Mouse (Mus musculus): ENCODE measurements at regions not wholly inside any gene's neighbourhood (a gene's known extent, or its start where the extent isn't known, plus 50 kb on each side); places are given as distances from the start of the nearest gene placed in this dataset.

DNA sequence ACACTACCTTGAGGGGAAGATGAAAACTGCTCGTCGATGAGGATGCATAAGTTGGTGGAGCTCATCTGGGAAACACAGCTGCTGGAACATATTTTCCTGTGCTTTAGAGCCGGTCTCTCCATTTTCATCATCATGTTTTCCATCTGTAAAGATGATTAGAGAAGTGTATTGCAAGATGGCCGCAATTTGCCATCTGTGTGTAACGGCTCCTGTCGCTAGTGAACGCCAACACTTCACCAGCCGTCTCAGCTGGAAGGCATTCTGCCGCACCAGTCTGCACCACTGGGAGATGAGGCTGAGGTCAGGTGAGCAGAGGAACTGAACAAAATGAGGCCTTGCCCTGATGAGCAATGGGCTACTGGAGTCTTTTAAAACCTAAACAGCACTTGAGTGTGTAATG, 57.4 kb downstream of the Gm21962 start:
- Histone ChIP-seq H3K4me3 (no peak overlapping the region), H3K27ac (no peak overlapping the region), H3K4me1 (peaks cover 6% of the 10 kb centered on the region), H3K36me3 (no peaks in the 10 kb centered on the region), H3K9me3 (replicated peaks) (no peaks in the 10 kb centered on the region), H3K27me3 (ENCODE audit: low read depth, poor library complexity, severe bottlenecking) (no peaks in the 10 kb centered on the region)
- 91% methylated on average over 9 of the region's 9 CpGs for WGBS
- no peak for DNase-seq (ENCODE audit: low spot score)

DNA sequence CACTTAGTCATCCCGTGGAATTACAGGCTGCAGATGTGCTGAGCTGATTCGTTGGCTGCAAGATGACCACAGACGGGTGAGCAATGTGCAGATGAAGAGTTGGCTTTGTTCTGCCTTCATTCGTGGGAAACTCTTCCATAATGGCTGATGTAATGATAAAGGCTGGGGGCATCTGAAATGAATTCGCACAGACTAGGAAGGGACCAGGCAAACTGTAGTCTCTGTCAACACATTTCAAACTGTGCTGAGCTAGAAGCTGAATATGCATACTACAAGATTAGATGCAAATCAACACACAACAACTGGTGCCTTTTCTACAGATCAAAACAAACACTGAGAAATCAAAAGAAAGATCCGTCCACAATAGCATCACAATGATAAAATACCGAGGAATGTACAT, 58.1 kb downstream of the Gm21962 start:
- H3K4me1 ChIP-seq = peaks cover 6% of the 10 kb centered on the region
- no peaks in the 10 kb centered on the region for H3K9me3 ChIP-seq (replicated peaks)
- WGBS = 91% methylated on average over 7 of the region's 7 CpGs

DNA sequence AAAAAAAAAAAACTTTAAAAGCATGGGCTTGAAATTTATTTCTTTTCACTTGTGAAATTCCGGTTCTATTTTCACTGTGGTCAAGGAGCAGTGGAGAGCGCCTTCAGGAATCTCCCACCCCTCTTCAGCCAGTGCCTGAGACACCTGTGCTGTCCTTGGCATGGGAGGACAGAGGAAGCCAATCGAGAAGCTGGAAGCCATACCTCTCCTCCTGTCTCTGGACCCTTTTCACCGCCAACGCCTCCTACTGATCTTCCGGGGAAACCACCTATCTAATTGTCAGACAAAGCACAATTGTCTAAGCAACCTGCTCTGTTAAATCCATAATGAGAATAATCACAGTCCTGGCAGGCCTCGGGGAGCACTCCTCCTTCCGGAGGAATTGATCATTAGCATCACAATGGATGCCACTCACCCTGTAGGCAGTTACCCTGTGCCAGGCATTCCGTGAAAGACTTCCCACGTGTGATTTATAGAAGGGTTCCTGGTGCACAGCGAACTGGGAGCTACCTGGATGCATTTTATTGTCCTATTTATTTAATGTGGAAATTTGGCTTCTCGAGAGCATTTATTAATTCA, 66.0 kb downstream of the Gm21962 start:
- DNase-seq (ENCODE audit: low spot score) = no peak
- Histone ChIP-seq H3K9me3 (replicated peaks) (no peaks in the 10 kb centered on the region), H3K4me1 (no peaks in the 10 kb centered on the region), H3K27ac (no peak overlapping the region), H3K4me3 (no peak overlapping the region), H3K27me3 (ENCODE audit: low read depth, poor library complexity, severe bottlenecking) (no peaks in the 10 kb centered on the region), H3K36me3 (no peaks in the 10 kb centered on the region)
- 66% methylated on average over 12 of the region's 12 CpGs for WGBS

More for the DNA sequence above, 58.1 kb downstream of the Gm21962 start:
- H3K36me3 ChIP-seq = no peaks in the 10 kb centered on the region
- H3K4me3 ChIP-seq = no peak overlapping the region
- no peak overlapping the region for H3K27ac ChIP-seq
- no peak for DNase-seq (ENCODE audit: low spot score)
- H3K27me3 ChIP-seq (ENCODE audit: low read depth, poor library complexity, severe bottlenecking) = no peaks in the 10 kb centered on the region

DNA sequence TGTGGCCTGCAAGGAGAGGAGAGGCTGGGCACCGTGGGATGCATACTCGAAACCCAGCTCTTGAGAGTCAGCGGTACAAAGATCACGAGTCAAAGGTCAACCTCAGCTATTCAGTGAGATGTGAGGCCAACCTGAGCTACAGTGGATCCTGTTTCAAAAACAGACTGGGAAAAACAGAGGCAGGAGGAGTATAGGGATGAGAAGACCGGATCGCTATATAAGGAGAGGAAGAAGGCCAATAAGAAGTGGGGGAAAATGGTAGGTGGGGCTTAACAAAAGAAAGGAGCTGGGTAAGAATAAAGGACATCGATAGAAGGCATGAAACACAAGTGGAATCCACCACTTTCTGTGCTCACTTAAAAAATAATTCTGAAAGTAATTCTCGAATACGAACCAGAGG, 70.2 kb downstream of the Gm21962 start:
- H3K9me3 ChIP-seq (replicated peaks) = no peaks in the 10 kb centered on the region
- no peaks in the 10 kb centered on the region for H3K27me3 ChIP-seq (ENCODE audit: low read depth, poor library complexity, severe bottlenecking)
- 85% methylated on average over 9 of the region's 9 CpGs for WGBS
- H3K27ac ChIP-seq = no peak overlapping the region
- no peak overlapping the region for H3K4me3 ChIP-seq
- no peaks in the 10 kb centered on the region for H3K4me1 ChIP-seq
- DNase-seq (ENCODE audit: low spot score) = no peak
- no peaks in the 10 kb centered on the region for H3K36me3 ChIP-seq

DNA sequence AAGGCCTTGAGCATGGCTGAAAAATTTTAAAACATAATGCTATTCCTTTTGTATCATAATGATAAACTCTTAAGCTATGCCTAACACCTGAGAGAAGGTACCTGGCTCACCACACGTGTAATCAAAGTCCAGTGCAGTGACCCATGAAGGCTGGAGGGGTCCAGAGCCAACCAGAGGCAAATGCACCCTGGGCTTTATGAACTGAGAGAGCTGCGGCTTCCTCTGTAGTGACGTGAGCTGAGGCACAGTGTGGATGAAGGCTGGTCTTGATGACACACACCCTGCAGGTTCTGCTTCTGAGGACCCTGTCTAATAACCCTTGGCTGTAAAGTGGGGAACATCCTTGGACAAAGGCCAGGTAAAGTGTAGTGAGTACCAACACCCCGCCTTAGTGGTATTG, 70.8 kb downstream of the Gm21962 start:
- H3K36me3 ChIP-seq = no peaks in the 10 kb centered on the region
- H3K4me1 ChIP-seq = no peaks in the 10 kb centered on the region
- no peak overlapping the region for H3K4me3 ChIP-seq
- no peak for DNase-seq (ENCODE audit: low spot score)
- H3K9me3 ChIP-seq (replicated peaks) = no peaks in the 10 kb centered on the region
- 79% methylated on average over 4 of the region's 4 CpGs for WGBS
- H3K27ac ChIP-seq = no peak overlapping the region
- H3K27me3 ChIP-seq (ENCODE audit: low read depth, poor library complexity, severe bottlenecking) = no peaks in the 10 kb centered on the region

DNA sequence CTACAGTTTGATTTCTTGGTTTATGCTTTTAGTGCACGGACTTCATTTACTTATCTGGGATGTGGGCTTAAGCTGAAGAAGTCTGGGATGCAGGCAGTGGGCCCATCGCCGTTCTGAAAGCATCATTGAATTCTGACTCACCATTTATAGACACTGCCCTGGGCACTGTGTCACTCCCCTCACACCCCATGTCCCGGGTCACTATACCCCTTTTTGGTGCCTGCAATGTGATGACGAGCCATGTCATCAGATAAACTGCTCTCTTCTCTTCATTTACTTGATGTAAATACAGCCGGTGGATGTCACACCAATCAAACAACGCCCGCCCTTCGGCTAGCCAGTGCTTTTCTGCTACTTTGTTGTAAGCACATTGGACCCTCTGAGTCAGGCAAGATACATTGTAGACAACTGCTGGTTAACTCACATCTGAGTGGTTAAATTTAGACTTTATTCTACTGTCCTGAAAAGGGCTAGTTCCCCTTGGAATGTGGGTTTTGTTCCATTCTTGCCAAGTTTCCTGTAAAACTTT, 80.5 kb downstream of the Gm21962 start:
- 89% methylated on average over 9 of the region's 9 CpGs for WGBS
- no peak for DNase-seq (ENCODE audit: low spot score)

DNA sequence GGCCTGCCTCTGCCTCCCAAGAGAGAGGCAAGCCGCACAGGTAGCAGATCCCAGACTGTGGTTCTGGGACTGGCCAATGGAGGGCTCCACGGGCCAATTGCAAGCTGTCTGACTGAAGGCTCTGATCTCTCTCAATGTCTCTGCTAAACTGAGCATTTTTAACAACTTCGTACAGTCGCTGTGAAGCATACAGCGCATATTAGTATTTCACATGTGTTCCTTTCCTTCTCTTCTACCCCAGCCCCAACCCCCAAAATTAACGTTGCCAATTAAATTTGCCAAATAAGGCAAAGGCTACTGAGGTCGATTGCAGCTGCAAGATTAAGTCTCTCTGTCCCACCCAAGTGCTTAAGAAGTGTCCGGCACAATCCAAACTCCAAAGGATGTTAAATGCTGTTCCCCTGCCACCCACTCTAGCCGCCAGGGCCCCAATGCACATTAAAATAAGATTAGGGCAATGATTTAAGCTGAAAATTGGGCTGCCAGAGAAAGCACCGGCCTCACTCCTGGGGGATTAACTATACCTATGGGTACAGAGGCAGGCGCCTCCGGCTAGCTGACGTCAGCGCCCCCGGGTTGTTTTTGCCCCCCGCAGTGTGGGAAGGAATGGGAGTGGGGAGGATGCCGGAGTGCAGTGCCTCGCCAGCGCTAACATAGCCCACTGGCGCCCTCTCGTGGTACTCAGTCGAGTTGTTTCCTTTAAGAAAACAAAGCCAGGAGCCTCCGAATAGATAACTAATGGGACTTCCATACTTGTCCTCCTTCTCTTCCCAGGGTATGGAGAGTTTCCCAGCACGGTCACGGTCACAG, 81.3 kb downstream of the Gm21962 start:
- Histone ChIP-seq H3K27me3 (ENCODE audit: low read depth, poor library complexity, severe bottlenecking) (no peaks in the 10 kb centered on the region), H3K4me3 (peak overlapping the region; percentile 32), H3K9me3 (replicated peaks) (no peaks in the 10 kb centered on the region), H3K36me3 (no peaks in the 10 kb centered on the region), H3K4me1 (peaks cover 13% of the 10 kb centered on the region), H3K27ac (peak overlapping the region; percentile 80)
- peak; percentile 93 for DNase-seq (ENCODE audit: low spot score)
- 21% methylated on average over 25 of the region's 25 CpGs for whole genome bisulfite sequencing

More for the DNA sequence above, 80.5 kb downstream of the Gm21962 start:
- Histone ChIP-seq H3K4me1 (peaks cover 13% of the 10 kb centered on the region), H3K4me3 (no peak overlapping the region), H3K36me3 (no peaks in the 10 kb centered on the region), H3K27me3 (ENCODE audit: low read depth, poor library complexity, severe bottlenecking) (no peaks in the 10 kb centered on the region), H3K9me3 (replicated peaks) (no peaks in the 10 kb centered on the region), H3K27ac (no peak overlapping the region)

DNA sequence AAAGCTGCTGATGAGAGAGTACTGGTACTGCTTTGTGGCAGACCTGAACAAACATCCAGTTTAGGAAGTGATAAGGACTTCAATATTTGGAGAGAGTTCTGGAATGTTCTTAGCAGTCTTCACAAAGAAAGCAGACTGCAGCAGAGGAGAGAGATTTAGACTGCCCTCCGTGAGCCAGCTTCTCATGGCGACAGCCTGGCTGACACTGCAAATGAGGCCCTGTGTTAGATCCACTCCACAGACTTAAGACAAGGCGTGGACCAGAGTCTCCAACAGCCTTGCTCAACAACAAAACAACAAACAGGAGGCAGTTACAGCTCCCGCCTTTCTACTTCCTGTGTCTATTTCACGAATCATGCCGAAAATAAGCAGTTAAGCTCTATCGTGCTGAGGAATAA, 81.9 kb downstream of the Gm21962 start:
- 68% methylated on average over 7 of the region's 7 CpGs for WGBS
- no peak for DNase-seq (ENCODE audit: low spot score)
- Histone ChIP-seq H3K9me3 (replicated peaks) (no peaks in the 10 kb centered on the region), H3K4me3 (no peak overlapping the region), H3K27me3 (ENCODE audit: low read depth, poor library complexity, severe bottlenecking) (no peaks in the 10 kb centered on the region), H3K27ac (peak overlapping the region; percentile 80), H3K4me1 (peaks cover 13% of the 10 kb centered on the region), H3K36me3 (no peaks in the 10 kb centered on the region)

DNA sequence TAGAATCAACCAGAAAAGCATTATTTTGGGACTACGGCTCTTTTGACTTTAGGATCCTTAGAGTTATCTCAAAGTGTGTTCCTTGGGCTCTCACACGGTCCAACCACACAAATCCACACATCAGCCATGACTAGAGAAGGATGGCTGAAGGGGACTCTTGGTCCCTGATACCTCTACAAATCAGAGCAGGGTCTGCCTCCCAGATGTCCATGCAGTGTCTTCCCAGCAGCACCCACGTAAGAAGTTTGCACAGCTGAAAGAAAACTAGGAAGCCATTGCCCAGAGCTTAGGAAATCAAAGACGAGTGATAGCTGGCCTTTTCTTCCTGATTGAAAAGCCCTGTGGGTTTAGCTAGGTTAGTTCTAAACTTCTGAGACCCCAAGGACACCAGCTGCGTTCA, 84.1 kb downstream of the Gm21962 start:
- WGBS = 85% methylated on average over 5 of the region's 5 CpGs
- Histone ChIP-seq H3K9me3 (replicated peaks) (no peaks in the 10 kb centered on the region), H3K36me3 (no peaks in the 10 kb centered on the region), H3K27me3 (ENCODE audit: low read depth, poor library complexity, severe bottlenecking) (no peaks in the 10 kb centered on the region), H3K4me1 (peaks cover 13% of the 10 kb centered on the region), H3K4me3 (no peak overlapping the region), H3K27ac (no peak overlapping the region)
- no peak for DNase-seq (ENCODE audit: low spot score)

DNA sequence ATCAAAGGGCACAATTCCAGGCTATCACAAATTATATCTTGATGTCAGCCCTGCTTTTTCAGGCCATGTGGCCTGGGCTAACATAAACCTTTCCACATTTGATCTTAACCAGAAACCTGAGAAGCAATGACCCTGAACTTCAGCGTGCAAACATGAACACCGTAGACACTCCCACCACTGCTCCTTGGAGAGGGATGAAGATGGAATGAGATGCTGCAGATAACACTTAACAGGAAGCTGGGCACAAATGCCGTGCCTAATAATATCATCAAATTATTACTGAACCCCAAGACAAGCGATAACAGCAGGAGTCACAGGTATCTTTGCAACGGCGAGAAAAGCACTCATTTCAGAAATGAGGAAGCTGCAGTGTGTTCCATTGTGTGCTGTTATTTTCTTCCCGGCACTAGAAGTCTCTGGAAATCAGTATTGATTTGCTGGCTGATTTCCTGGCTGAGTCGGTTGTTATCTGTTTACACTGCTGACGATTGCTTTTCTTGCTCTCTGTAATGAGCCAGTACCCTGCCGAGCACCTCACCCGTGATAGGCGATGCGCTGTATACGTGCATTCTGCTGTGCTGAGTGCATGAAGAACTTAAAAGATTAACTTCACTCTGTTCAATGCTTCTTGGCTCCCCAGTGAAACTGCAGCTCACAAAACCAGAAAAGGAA, 91.0 kb downstream of the Gm21962 start:
- WGBS = 81% methylated on average over 14 of the region's 14 CpGs
- DNase-seq (ENCODE audit: low spot score) = no peak
- no peak overlapping the region for H3K27ac ChIP-seq
- H3K9me3 ChIP-seq (replicated peaks) = no peaks in the 10 kb centered on the region
- no peaks in the 10 kb centered on the region for H3K36me3 ChIP-seq
- no peaks in the 10 kb centered on the region for H3K27me3 ChIP-seq (ENCODE audit: low read depth, poor library complexity, severe bottlenecking)
- H3K4me1 ChIP-seq = no peaks in the 10 kb centered on the region
- no peak overlapping the region for H3K4me3 ChIP-seq

DNA sequence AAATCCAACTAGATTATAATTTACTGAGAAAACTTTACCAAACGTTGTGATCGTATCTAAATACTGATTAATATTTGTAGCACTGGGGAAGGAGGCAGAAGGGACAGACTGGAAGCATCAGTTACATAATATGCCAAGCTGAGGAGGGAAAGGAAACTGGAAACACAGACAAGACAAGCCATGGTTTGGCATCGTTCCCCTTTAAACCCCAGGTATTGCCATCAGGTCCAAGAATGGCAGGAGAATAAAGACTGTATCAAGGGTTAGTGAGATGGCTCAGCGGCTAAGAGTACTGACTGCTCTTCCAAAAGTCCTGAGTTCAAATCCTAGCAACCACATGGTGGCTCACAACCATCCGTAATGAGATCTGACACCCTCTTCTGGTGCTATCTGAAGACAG, 92.1 kb downstream of the Gm21962 start:
- Histone ChIP-seq H3K4me1 (no peaks in the 10 kb centered on the region), H3K36me3 (no peaks in the 10 kb centered on the region), H3K4me3 (no peak overlapping the region), H3K9me3 (replicated peaks) (no peaks in the 10 kb centered on the region), H3K27ac (no peak overlapping the region), H3K27me3 (ENCODE audit: low read depth, poor library complexity, severe bottlenecking) (no peaks in the 10 kb centered on the region)
- DNase-seq (ENCODE audit: low spot score) = no peak
- 93% methylated on average over 5 of the region's 5 CpGs for WGBS

DNA sequence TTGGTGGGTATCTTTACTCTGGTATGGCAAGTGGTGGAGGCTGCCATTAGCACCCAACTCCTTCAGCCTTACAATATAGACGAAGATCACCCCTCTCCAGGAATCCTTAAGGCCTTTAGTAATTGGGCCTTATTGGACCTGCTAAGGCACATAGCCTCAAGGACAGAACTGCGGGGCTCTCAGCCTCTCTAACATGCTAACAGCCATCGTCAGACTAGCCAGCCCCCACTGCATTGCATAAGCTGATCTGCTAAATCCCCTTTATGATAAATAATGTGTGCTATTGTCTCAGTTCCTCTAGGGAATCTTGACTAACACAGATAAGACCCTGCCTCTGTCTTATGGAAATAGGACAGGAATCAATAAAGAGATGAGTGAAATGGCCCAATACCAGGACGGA, 95.7 kb upstream of the H2afz start:
- no peak for DNase-seq (ENCODE audit: low spot score)
- WGBS = 85% methylated on average over 4 of the region's 4 CpGs
- H3K4me3 ChIP-seq = no peak overlapping the region
- no peaks in the 10 kb centered on the region for H3K4me1 ChIP-seq
- H3K27me3 ChIP-seq (ENCODE audit: low read depth, poor library complexity, severe bottlenecking) = no peaks in the 10 kb centered on the region
- H3K27ac ChIP-seq = no peak overlapping the region
- no peaks in the 10 kb centered on the region for H3K36me3 ChIP-seq
- H3K9me3 ChIP-seq (replicated peaks) = no peaks in the 10 kb centered on the region
